In genomic region chr6:144711841-144712240, GRCm38 (mm10) we compare ENCODE assay signal across 9 mouse cellular contexts.
DNase-seq lines count a peak whose midpoint lies in the region; ATAC-seq and TF ChIP-seq lines count a peak whose summit lies in the region.
"Had no signal": no experiment of that assay in that cellular context is flagged by ENCODE, and none has a peak within 500 bp of the region (broad histone marks: within the 10 kb centered on the region; RNA-seq: fewer than 3 reads in every experiment).

No protein-coding gene starts in this region.

- no peaks in the 10 kb centered on the region for H3K9me3 ChIP-seq in midbrain, embryonic 11.5 days (ENCODE audit: control insufficient read depth, low read length)
- H3K9me3 ChIP-seq in midbrain, embryonic 15.5 days = no peaks in the 10 kb centered on the region
- H3K9me3 ChIP-seq: embryonic facial prominence, embryonic 15.5 days had no signal

- DNase-seq in midbrain, embryonic 11.5 days (ENCODE audit: low spot score, missing footprints) = peak; percentile 84
- peak; percentile 97 for DNase-seq in heart, adult 11 months
- peak; percentile 35 for DNase-seq in kidney, adult 2 months
- DNase-seq in lung, postnatal 10 days = peak; percentile 84
- no peak for DNase-seq in frontal cortex, postnatal 14 days (ENCODE audit: low spot score in 2 of 2)
- no peak for DNase-seq in spleen, adult 12 weeks (ENCODE audit: low spot score)
- no peak for DNase-seq in gastrocnemius, postnatal 4 days (ENCODE audit: low spot score in 2 of 2)

- WGBS in midbrain, embryonic 11.5 days = 65% methylated on average over 9 of the region's 9 CpGs
- 35% methylated on average over 9 of the region's 9 CpGs for WGBS in midbrain, embryonic 15.5 days
- 44% methylated on average over 9 of the region's 9 CpGs for WGBS in kidney, adult 2 months

- H3K4me2 ChIP-seq in midbrain, embryonic 11.5 days = no peak overlapping the region
- no peak overlapping the region for H3K4me2 ChIP-seq in midbrain, embryonic 15.5 days
- H3K4me2 ChIP-seq: embryonic facial prominence, embryonic 15.5 days had no signal

- no peak overlapping the region for H3K4me3 ChIP-seq in midbrain, embryonic 11.5 days (ENCODE audit: low read depth, low read length)
- no peak overlapping the region for H3K4me3 ChIP-seq in midbrain, embryonic 15.5 days
- no peak overlapping the region for H3K4me3 ChIP-seq in kidney, adult 2 months (ENCODE audit: insufficient read depth, low read depth, low read length)
- H3K4me3 ChIP-seq: embryonic facial prominence, embryonic 15.5 days had no signal

- H3K27me3 ChIP-seq in midbrain, embryonic 11.5 days (ENCODE audit: control insufficient read depth, insufficient read depth, low read length) = no peaks in the 10 kb centered on the region
- no peaks in the 10 kb centered on the region for H3K27me3 ChIP-seq in midbrain, embryonic 15.5 days (replicated peaks)
- H3K27me3 ChIP-seq in kidney, adult 2 months (replicated peaks; ENCODE audit: control insufficient read depth, insufficient read depth, low read length) = no peaks in the 10 kb centered on the region
- H3K27me3 ChIP-seq: embryonic facial prominence, embryonic 15.5 days had no signal

- no peak overlapping the region for H3K9ac ChIP-seq in midbrain, embryonic 11.5 days (ENCODE audit: low read length)
- no peak overlapping the region for H3K9ac ChIP-seq in midbrain, embryonic 15.5 days
- H3K9ac ChIP-seq: embryonic facial prominence, embryonic 15.5 days had no signal

- TF ChIP-seq POLR2A in kidney, adult 2 months (IDR thresholded peaks at IDR 0.05; ENCODE audit: low read depth, low read length) = no peak

- H3K27ac ChIP-seq in midbrain, embryonic 11.5 days (ENCODE audit: low read depth, low read length) = no peak overlapping the region
- H3K27ac ChIP-seq in midbrain, embryonic 15.5 days = no peak overlapping the region
- peak overlapping the region; percentile 66; the same call in 1 of the 2 replicates for H3K27ac ChIP-seq in kidney, adult 2 months (ENCODE audit: insufficient read depth, low read depth, low read length)
- H3K27ac ChIP-seq: embryonic facial prominence, embryonic 15.5 days had no signal

- no peak for TF ChIP-seq CTCF in kidney, adult 2 months (conservative IDR thresholded peaks at IDR 0.05; ENCODE audit: insufficient read depth, insufficient read length, low read depth, low read length)

- 0 out of 2 replicates have a peak, but pooled peaks cover 3% of the 10 kb centered on the region for H3K4me1 ChIP-seq in midbrain, embryonic 11.5 days (ENCODE audit: control insufficient read depth, insufficient read depth, low read length)
- H3K4me1 ChIP-seq in midbrain, embryonic 15.5 days = no peaks in the 10 kb centered on the region
- H3K4me1 ChIP-seq in kidney, adult 2 months (ENCODE audit: control insufficient read depth, insufficient read depth, low read length) = peaks cover 5% of the 10 kb centered on the region; the same call in 1 of the 2 replicates
- H3K4me1 ChIP-seq: embryonic facial prominence, embryonic 15.5 days had no signal

- no peak for ATAC-seq in midbrain, embryonic 11.5 days (ENCODE audit: low FRiP score)
- ATAC-seq in midbrain, embryonic 15.5 days (replicated peaks) = no peak

- no peaks in the 10 kb centered on the region for H3K36me3 ChIP-seq in midbrain, embryonic 11.5 days (ENCODE audit: control insufficient read depth, insufficient read depth, low read length)
- H3K36me3 ChIP-seq in midbrain, embryonic 15.5 days (replicated peaks) = no peaks in the 10 kb centered on the region
- no peaks in the 10 kb centered on the region for H3K36me3 ChIP-seq in kidney, adult 2 months (ENCODE audit: control insufficient read depth, insufficient read depth, low read length)
- H3K36me3 ChIP-seq: embryonic facial prominence, embryonic 15.5 days had no signal

Comparison
In these comparisons a context has a peak if more than half of its experiments do, and no peak if none do; other contexts are left out.
1. DNase-seq: peak in midbrain, embryonic 11.5 days (single experiment), heart, adult 11 months (single experiment), kidney, adult 2 months (single experiment) and lung, postnatal 10 days (single experiment); none in frontal cortex, postnatal 14 days (0 of 2), spleen, adult 12 weeks (single experiment) and gastrocnemius, postnatal 4 days (0 of 2).